Mouse (Mus musculus) cerebellum, adult 8-10 months (tissue): ENCODE data around the gene Miip.
"Not testable (repeated sequence)": the region's sequence is repeated elsewhere in the genome, so short reads cannot be mapped to it uniquely, and the experiment has no call there.

Source experiments
- DNase-seq: peaks from one replicate; pipeline ENCODE4 v3.0.0; 2022

Gene Miip

GRCm38 (mm10) chr4:147867563-147868449, 810 bp downstream of the Miip start:
- no peak for DNase-seq

- not testable (repeated sequence) for DNase-seq
Observed at GRCm38 (mm10) chr4:147866793-147867192, 1.8 kb downstream of the Miip start.

- no peak for DNase-seq
Observed at GRCm38 (mm10) chr4:147866056-147866455, 2.6 kb downstream of the Miip start.

- DNase-seq, result no peak
Observed at GRCm38 (mm10) chr4:147865651-147866050, 3.0 kb downstream of the Miip start.

- no peak for DNase-seq
Observed at GRCm38 (mm10) chr4:147862051-147862450, 6.6 kb downstream of the Miip start.

GRCm38 (mm10) chr4:147850776-147851175, 17.8 kb downstream of the Miip start:
- no peak for DNase-seq

GRCm38 (mm10) chr4:147848584-147848991, 20.0 kb downstream of the Miip start:
- no peak for DNase-seq

- DNase-seq, result peak; percentile 73
Observed at GRCm38 (mm10) chr4:147847614-147848583, 20.7 kb downstream of the Miip start, which contains the start of gene Zfp933. TSS of gene Zfp933 (minus strand) at chr4:147848366.

- DNase-seq, result no peak
Observed at GRCm38 (mm10) chr4:147842871-147843270, 25.7 kb downstream of the Miip start.

- DNase-seq, result peak; percentile 25
Observed at GRCm38 (mm10) chr4:147839282-147839681, 29.3 kb downstream of the Miip start.

GRCm38 (mm10) chr4:147824389-147824788, 44.2 kb downstream of the Miip start:
- DNase-seq, result no peak

GRCm38 (mm10) chr4:147821414-147821813, 47.2 kb downstream of the Miip start:
- DNase-seq, result not testable (repeated sequence)

GRCm38 (mm10) chr4:147819659-147820058, 49.0 kb downstream of the Miip start:
- not testable (repeated sequence) for DNase-seq

GRCm38 (mm10) chr4:147814592-147815167, 53.9 kb downstream of the Miip start:
- DNase-seq, result no peak

- DNase-seq, result no peak
Observed at GRCm38 (mm10) chr4:147813249-147813765, 55.3 kb downstream of the Miip start.
